Mouse (Mus musculus) G1E (cell line): ENCODE results near the gene Wwox. TPM values are rescaled to one million over a fixed set of nuclear protein-coding genes. Genes with fewer than 3 reads are reported as not detected.

Experiments used
- ATAC-seq: 2 replicates; pipeline ENCODE4 v1.8.0; 2016; ENCODE audit warnings: mild to moderate bottlenecking; ENCODE audit not compliant: insufficient number of reproducible peaks, poor library complexity, low FRiP score, severe bottlenecking; ENCODE audit errors: extremely low read depth
- DNase-seq: peaks from one replicate; pipeline ENCODE4 v3.0.0; 2012; ENCODE audit warnings: low spot score
- H3K27me3 ChIP-seq: 2 replicates; pipeline ENCODE4 v1.6.1; 2012; ENCODE audit warnings: mild to moderate bottlenecking, low read length, inconsistent platforms; ENCODE audit not compliant: insufficient read depth
- H3K36me3 ChIP-seq: replicated peaks from 2 replicates; pipeline ENCODE3; 2012; ENCODE audit warnings: mild to moderate bottlenecking, inconsistent platforms
- H3K4me1 ChIP-seq: 2 replicates; pipeline ENCODE4 v1.6.1; 2012; ENCODE audit warnings: low read depth, low read length, inconsistent platforms, mixed read lengths; ENCODE audit not compliant: insufficient read depth
- H3K4me3 ChIP-seq: 2 replicates; pipeline ENCODE4 v1.5.1; 2012; ENCODE audit warnings: low read depth, mild to moderate bottlenecking, inconsistent platforms, low read length, moderate library complexity, mixed read lengths
- H3K9me3 ChIP-seq: replicated peaks from 2 replicates; pipeline ENCODE4 v1.6.1; 2012; ENCODE audit warnings: inconsistent platforms
- CTCF ChIP-seq: IDR thresholded peaks from 2 replicates; pipeline ENCODE4 v1.5.1; 2012; ENCODE audit warnings: low read depth, low read length, inconsistent platforms, mixed read lengths
- GATA1 ChIP-seq: IDR thresholded peaks from 2 replicates; pipeline ENCODE4 v1.6.1; 2012; ENCODE audit warnings: borderline replicate concordance, low read length, inconsistent platforms, mixed read lengths
- GATA2 ChIP-seq: IDR thresholded peaks from 2 replicates; pipeline ENCODE4 v1.6.1; 2012; ENCODE audit warnings: low read depth, low read length, inconsistent platforms, borderline replicate concordance
- POLR2AphosphoS5 ChIP-seq: IDR thresholded peaks from 2 replicates; pipeline ENCODE4 v1.6.1; 2012; ENCODE audit warnings: low read depth, low read length, inconsistent platforms; ENCODE audit not compliant: insufficient replicate concordance
- TAL1 ChIP-seq: conservative IDR thresholded peaks from 2 replicates; pipeline ENCODE4 v1.6.1; 2012; ENCODE audit warnings: low read depth, low read length, inconsistent platforms, mixed read lengths
- polyA plus RNA-seq: library from polyadenylated mRNA; stranded (reverse); fragments of >175 nt; gene quantifications from 2 replicates; pipeline ENCODE4 v1.2.3, GENCODE M21; 2012
- total RNA-seq, 2 experiments: library from RNA; stranded (forward) in 1 of 2; stranded (reverse) in 1 of 2; fragments of 200-1000 nt in 1 of 2; fragments of >200 nt in 1 of 2; fragmentation: Nextera tagmentation in 1 of 2; gene quantifications; 2 replicates each; pipeline ENCODE4 v1.2.3; 2014 to 2017

Gene Wwox
- total and polyA plus RNA-seq, 3 experiments, result 5.8 to 33.9 (median 7.2) TPM

DNA sequence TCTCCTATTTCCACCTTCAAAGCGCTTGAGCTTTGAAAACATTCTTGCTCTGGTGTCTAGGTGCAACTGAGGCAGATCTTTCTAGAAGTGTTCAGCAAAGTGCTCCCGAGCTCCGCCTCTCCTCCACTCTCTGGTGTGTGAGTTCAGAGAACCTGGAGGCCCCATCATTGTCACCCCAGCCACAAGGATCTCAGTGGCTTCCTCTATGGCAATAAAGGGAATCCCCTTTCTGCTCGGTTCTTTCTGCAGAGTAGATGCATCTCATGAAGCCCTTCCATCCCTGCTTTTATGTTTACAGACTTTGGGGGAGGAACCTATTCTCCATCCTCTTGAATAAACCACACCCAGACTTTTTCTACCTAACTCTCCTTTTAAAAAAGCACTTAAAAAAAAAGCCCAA lies 749.0 kb downstream of the Wwox start:
- TF ChIP-seq TAL1 (no peak), GATA2 (no peak), POLR2AphosphoS5 (no peak), GATA1 (no peak), CTCF (no peak)
- no peaks in the 10 kb centered on the region for H3K27me3 ChIP-seq
- ATAC-seq (no peak), DNase-seq (no peak)
- H3K36me3 ChIP-seq, result no peaks in the 10 kb centered on the region
- H3K4me1 ChIP-seq, result no peaks in the 10 kb centered on the region
- no peak overlapping the region for H3K4me3 ChIP-seq
- H3K9me3 ChIP-seq, result peaks cover 76% of the 10 kb centered on the region

DNA sequence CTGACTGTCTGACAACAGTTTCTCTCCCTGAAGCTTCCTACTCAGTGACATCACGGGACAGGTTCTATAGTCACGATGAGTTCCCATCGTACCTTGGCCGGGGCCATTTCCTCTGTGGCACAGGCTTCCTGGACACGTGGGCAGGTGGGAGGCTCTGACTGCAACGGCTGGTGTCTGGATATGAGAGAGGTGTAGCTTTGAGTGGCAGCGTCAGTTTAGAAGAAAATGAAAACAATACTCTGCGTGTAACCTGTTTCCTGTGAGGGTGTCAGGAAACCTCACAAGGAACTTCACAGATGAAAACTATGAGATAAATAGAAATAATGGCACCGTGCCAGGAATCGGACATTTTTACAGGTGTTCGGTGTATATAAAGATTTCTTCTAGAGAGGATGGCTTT lies 750.4 kb downstream of the Wwox start:
- Histone ChIP-seq H3K36me3 (no peaks in the 10 kb centered on the region), H3K4me1 (no peaks in the 10 kb centered on the region), H3K9me3 (peaks cover 78% of the 10 kb centered on the region), H3K4me3 (no peak overlapping the region), H3K27me3 (no peaks in the 10 kb centered on the region)
- no peak for TF ChIP-seq CTCF
- no peak for TF ChIP-seq GATA2
- TF ChIP-seq TAL1, result no peak
- TF ChIP-seq POLR2AphosphoS5, result no peak
- TF ChIP-seq GATA1, result no peak
- no peak for DNase-seq
- no peak for ATAC-seq

DNA sequence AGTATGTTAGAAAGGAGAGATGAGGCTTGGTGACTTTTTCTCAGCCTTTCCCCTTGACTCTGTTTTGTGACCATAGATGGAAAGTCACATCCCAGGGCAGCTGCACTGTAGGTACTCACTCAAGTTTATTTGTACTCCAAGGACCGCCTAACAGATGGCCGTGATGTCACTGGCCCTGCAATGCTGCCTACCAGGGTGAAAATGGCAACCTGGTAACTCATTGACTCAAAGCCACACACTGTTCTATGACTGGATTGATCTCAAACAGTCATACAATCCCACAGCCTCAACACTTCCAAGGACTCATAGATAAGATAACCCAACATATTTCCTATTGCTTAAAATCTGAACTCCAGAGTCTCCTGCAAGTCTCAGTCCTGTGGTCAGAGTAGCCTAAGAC lies 754.3 kb downstream of the Wwox start:
- ATAC-seq (no peak), DNase-seq (no peak)
- Histone ChIP-seq H3K4me3 (no peak overlapping the region), H3K36me3 (no peaks in the 10 kb centered on the region), H3K27me3 (no peaks in the 10 kb centered on the region), H3K9me3 (peaks cover 82% of the 10 kb centered on the region), H3K4me1 (no peaks in the 10 kb centered on the region)
- TF ChIP-seq TAL1 (no peak), CTCF (no peak), GATA1 (no peak), GATA2 (no peak), POLR2AphosphoS5 (no peak)

DNA sequence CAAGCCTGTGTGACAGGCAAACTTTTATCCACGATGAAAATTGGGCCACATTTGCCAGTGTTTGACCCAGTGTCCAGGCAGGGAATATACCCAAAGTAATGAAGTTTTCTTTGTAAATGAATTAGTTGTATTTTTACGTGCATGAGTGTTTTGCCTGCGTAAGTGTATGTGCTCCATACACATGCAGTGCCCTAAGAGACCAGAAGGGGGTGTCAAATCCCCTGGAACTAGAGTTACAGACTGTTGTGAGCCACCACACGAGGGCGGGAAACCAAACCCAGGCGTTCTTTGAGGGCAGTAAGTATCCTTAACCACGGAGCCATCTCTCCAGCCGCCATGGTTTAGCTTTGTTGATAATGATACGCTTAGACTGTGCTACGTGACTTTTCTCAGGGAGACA lies 755.9 kb downstream of the Wwox start:
- Histone ChIP-seq H3K36me3 (no peaks in the 10 kb centered on the region), H3K27me3 (no peaks in the 10 kb centered on the region), H3K4me1 (no peaks in the 10 kb centered on the region), H3K4me3 (no peak overlapping the region), H3K9me3 (peaks cover 82% of the 10 kb centered on the region)
- no peak for TF ChIP-seq POLR2AphosphoS5
- no peak for TF ChIP-seq CTCF
- TF ChIP-seq GATA2, result no peak
- TF ChIP-seq GATA1, result no peak
- TF ChIP-seq TAL1, result no peak
- no peak for DNase-seq
- no peak for ATAC-seq

DNA sequence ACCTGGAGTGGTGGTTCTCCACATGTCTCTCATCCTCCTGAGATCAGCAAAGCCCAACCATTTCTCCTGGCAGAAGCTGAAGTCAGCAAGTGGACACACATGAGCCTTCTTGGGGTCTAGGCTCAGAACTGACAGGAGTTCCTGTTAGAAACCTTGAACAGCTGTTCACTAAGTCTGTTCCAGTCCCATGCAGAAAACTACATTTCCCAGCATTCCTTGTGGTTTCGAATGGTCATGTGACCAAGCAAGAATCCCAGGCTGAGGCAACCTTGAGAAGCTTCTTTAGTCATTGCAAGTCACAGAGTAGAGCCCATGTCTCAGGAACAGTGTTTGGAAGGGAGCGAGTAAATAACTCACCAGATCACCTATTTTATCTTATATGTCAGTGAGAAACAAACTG lies 757.4 kb downstream of the Wwox start:
- no peak for TF ChIP-seq TAL1
- no peak overlapping the region for H3K4me3 ChIP-seq
- H3K27me3 ChIP-seq, result no peaks in the 10 kb centered on the region
- ATAC-seq, result no peak
- no peaks in the 10 kb centered on the region for H3K36me3 ChIP-seq
- no peak for DNase-seq
- no peaks in the 10 kb centered on the region for H3K4me1 ChIP-seq
- peaks cover 78% of the 10 kb centered on the region for H3K9me3 ChIP-seq

- Histone ChIP-seq H3K27me3 (no peaks in the 10 kb centered on the region), H3K9me3 (peaks cover 70% of the 10 kb centered on the region), H3K4me1 (no peaks in the 10 kb centered on the region), H3K36me3 (no peaks in the 10 kb centered on the region), H3K4me3 (no peak overlapping the region)
- no peak for ATAC-seq
- TF ChIP-seq GATA1 (no peak), CTCF (no peak), GATA2 (no peak), POLR2AphosphoS5 (no peak), TAL1 (no peak)
- DNase-seq, result no peak
Observed at GRCm38 (mm10) chr8:115199204-115199603, 759.7 kb downstream of the Wwox start.

GRCm38 (mm10) chr8:115199616-115200150 lies 760.2 kb downstream of the Wwox start:
- DNase-seq (no peak), ATAC-seq (no peak)
- TF ChIP-seq GATA1, result no peak
- TF ChIP-seq TAL1, result no peak
- TF ChIP-seq CTCF, result no peak
- TF ChIP-seq GATA2, result no peak
- no peak for TF ChIP-seq POLR2AphosphoS5
- no peak overlapping the region for H3K4me3 ChIP-seq
- peaks cover 67% of the 10 kb centered on the region for H3K9me3 ChIP-seq
- H3K4me1 ChIP-seq, result no peaks in the 10 kb centered on the region
- H3K27me3 ChIP-seq, result no peaks in the 10 kb centered on the region
- H3K36me3 ChIP-seq, result no peaks in the 10 kb centered on the region
